Mouse (Mus musculus) heart, postnatal 36 days (tissue): Measurements from ENCODE around the gene Pfkfb3. TPM values are rescaled to one million over a fixed set of nuclear protein-coding genes. Genes with fewer than 3 reads are reported as not detected.
"Not testable (repeated sequence)": the region's sequence is repeated elsewhere in the genome, so short reads cannot be mapped to it uniquely, and the experiment has no call there.

Source experiments
- DNase-seq, 2 experiments: peaks; one replicate each; pipeline ENCODE4 v3.0.0; 2021 to 2022
- intact Hi-C: fragments of 180-260 bp; cut with DNase I; formaldehyde crosslinking; loops from one replicate; pipeline ENCODE4 v1.15.1; 2025
- total RNA-seq, 2 experiments: library from RNA; stranded (reverse); gene quantifications; 2 replicates each; pipeline ENCODE4 v1.2.3; 2021

Pfkfb3 gene
- total RNA-seq, 2 experiments from 2014 or later, result 8.1 to 10.9 TPM

DNA sequence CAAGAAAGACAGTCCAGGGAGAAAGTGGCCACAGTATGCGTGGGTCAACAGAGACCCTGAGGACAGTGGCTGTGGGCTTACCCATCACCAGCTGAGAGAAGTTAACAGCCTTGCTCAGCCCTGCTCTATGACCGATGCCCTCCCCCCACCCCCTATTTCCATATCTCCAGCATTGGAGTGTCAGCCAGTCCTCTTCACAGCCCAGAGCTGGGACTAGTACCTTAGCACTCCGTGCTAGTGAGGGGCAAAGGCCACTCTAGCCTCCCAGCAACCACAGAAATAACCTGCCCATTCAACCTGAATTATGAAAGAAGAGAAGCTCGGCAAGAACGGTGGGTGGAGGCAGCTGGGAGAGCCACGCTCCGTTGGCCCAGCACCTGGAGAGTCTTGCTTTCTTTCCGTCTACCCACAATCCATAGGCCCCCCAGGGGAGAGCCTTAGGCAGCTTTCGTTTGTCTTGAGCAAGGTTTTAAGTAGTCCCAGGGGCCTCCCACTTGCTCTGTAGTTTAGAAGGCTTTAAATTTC lies 1.5 kb downstream of the Pfkfb3 start:
- intact Hi-C loops, result no loop called here

GRCm38 (mm10) chr2:11551726-11552125 lies 2.2 kb downstream of the Pfkfb3 start:
- intact Hi-C loops, result no loop called here
- no peak for DNase-seq

More for the DNA sequence above, 1.5 kb downstream of the Pfkfb3 start:
- no peak for DNase-seq

GRCm38 (mm10) chr2:11548508-11548907 lies 5.4 kb downstream of the Pfkfb3 start:
- intact Hi-C loops, result no loop called here

DNA sequence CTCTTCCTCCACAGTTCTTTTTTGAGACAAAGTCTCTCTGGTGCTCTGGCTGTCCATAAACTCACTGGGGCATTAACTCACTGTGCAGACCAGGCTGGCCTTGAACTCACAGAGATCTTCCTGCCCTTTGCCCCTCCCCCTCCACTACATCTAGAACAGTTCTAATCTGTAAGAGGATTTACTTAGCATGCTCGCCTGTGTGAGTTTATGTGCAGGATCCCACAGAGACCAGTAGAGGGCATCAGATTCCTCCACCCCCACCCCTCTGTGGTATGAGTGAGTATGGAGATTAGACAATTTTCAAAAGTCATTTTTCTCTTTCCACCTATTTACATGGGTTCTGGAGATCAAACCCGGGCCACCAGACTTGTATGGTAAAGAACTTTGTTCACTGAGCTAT lies 6.3 kb downstream of the Pfkfb3 start:
- intact Hi-C loops, result no loop called here

More at GRCm38 (mm10) chr2:11548508-11548907, 5.4 kb downstream of the Pfkfb3 start:
- DNase-seq, result no peak

DNA sequence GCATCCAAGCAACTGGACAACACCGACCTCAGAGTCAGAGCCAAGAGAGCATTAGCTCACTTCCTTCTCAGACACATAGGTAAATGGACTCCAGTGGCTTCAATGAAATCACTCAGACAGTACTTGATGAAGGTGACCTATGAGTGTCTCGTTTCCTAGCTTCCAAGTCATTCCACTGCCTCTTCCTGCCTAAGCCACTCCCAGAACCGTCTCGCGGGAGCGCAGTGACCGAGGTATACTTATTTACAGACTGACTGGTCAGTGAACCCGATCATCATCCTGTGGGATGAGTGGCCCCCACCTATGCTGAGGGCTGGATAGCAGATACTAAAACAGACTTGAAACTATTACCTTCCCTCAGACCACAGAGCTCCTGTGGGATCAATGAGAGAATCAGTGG lies 7.8 kb downstream of the Pfkfb3 start:
- intact Hi-C loops, result no loop called here
- no peak for DNase-seq

More for the DNA sequence above, 6.3 kb downstream of the Pfkfb3 start:
- DNase-seq, result no peak

GRCm38 (mm10) chr2:11545380-11545779 lies 8.5 kb downstream of the Pfkfb3 start:
- no peak for DNase-seq
- intact Hi-C loops, result no loop called here

DNA sequence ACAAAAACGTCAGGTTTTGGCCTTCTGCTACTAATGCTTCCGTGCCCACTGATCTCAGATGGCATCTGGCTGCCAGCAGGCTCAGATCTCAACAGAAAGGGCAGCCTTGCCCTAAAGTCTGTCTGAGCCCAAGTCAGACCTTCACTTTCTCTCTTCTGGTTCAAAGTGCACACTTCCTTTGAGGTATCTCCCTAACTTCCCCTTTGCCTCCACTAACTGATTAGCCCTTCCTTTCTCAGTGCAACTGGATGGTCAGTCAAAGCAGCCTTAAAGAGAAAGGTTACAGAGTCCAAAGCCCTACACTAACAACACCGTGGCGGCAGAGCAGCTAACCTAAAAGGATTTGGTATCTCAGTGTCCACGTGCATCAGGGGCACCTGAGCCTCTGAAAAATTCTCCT lies 9.5 kb downstream of the Pfkfb3 start:
- intact Hi-C loops, result no loop called here
- no peak for DNase-seq

DNA sequence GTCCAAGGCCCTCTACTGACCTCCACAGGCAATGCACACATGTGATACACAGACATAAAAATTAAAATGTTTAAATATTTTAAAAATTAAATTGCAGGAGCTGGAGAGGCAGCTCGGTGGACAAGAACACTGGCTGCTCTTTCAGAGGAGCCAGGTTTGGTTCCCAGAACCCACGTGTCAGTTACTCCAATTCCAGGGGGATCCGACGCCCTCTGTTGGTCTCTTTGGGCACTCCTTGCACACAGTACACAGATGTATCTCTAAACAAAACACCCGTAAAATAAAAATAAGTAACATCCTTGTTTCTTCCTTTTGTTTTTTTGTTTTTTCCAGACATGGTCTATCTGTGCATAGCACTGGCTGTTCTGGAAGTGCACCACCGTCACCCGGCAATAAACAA lies 10.7 kb downstream of the Pfkfb3 start:
- intact Hi-C loops, result no loop called here
- no peak for DNase-seq

DNA sequence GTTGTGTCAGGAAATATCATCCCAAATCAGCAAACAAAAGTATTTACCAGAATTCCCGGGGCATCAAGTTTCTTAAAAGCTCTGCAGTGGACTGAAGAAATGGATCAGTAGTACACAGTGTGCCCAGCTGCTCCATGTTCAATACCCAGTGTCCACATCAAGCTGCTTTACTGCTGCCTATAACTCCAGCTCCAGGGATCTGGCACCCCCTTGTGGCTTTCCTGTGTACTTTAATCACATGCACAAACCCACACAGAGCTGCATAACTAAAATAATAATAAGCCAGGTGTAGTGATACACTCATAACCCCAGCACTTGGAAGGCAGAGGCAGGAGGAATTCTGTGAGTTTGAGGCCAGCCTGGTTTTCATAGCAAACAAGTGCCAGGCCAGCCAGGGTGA lies 11.2 kb downstream of the Pfkfb3 start:
- intact Hi-C loops, result loop anchor here (1.0 kb wide), 2 partner anchors 41 to 211 kb away; no protein-coding TSS in a partner anchor
- peak; percentile 82 to 83 for DNase-seq

- no peak for DNase-seq
- intact Hi-C loops, result loop anchor here (1.0 kb wide), 2 partner anchors 41 to 211 kb away; no protein-coding TSS in a partner anchor
Measured at GRCm38 (mm10) chr2:11542121-11542520, 11.8 kb downstream of the Pfkfb3 start.

GRCm38 (mm10) chr2:11541528-11541927 lies 12.3 kb downstream of the Pfkfb3 start:
- DNase-seq, intact Hi-C loops: not testable (repeated sequence)

DNA sequence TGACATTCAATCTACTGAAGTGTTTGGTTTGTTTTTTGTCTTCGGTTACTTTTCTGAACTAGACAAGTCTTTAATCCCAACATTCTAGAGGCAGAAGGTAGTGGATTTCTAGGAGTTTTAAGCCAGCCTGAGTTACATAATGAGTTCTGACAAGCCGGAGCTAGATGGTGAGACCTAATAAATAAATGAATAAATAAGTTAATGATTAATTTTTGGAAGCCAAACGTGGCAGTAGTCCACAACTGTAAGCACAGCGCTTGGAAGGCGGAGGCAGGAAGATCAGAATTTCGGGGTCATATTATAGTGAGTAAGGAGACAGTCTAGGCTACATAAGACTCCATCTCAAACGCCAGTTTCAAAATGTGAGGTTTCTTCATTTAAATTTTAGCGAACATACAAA lies 17.9 kb downstream of the Pfkfb3 start:
- intact Hi-C loops, result loop anchor here (2.0 kb wide), 1 partner anchor 33 kb away; no protein-coding TSS in a partner anchor
- no peak for DNase-seq

DNA sequence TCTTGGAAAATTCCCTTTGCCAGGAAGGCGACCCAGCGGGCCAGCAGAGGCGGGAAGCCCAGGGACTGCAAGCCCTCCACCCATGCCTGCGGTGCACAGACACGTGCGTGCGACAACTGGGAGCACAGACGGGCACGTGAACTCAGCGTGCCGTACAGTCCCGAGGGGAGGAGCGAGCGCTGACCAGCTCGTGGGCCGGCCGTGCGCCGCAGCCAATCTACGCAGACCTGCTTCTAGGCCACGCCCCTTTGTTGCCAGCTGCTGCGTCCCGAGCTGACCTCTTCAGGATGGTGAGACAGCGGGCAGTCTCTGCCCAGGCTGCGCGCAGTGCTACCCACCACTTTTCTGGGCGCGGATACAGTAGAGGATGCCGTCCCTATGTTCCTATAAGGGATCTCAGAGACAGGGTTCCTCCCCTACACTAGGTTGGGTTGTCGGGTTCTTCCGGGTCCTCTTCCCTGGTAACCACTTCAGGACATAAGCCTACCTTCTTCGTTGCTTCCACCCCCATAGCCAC lies 18.4 kb downstream of the Pfkfb3 start:
- intact Hi-C loops, result loop anchor here (2.0 kb wide), 1 partner anchor 33 kb away; no protein-coding TSS in a partner anchor
- peak; percentile 95 to 96 for DNase-seq

- intact Hi-C loops, result loop anchor here (2.0 kb wide), 1 partner anchor 32 kb away; no protein-coding TSS in a partner anchor
Measured at GRCm38 (mm10) chr2:11534826-11535225, 19.1 kb downstream of the Pfkfb3 start.

DNA sequence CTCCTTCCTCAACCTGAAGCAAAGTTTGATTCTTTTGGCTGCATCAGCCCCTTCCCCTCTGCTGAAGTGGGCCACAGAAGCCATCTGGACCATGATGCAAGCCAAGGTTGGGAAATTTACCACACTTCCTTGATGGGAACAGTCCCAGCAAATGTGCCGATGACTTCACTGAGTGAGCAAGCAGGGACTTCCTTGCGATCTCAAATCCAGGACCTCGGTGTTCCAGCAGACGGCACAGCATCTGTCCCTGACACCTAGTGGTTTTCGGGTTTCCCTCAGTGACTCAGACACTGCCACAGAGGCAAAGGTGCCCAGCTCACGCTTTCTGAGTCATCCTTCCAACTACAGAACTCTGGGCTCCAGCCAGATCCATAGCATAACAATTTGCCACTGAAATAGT lies 23.8 kb downstream of the Pfkfb3 start:
- intact Hi-C loops, result loop anchor here (2.0 kb wide), 1 partner anchor 17 kb away; no protein-coding TSS in a partner anchor

More at GRCm38 (mm10) chr2:11534826-11535225, 19.1 kb downstream of the Pfkfb3 start:
- peak; percentile 56 to 67 for DNase-seq

DNA sequence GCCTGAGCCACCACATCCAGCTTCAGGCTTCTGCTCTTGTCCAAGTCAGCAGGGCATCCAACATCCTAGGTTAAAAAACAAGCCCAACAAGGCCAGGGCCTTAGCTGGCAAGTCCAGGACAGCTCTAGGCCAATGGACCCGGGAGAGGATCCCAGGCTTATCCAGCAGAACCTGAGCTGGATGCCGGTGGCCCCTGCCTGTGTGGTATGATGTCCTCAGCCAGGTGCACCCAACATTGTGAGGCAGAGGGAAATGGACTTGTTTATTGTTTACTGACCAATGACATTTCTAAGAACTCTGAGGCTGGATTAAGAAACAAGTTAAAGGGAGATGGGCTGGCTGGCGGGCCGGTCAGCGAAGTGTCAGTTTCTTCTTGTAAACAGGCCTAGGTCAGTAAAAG lies 27.8 kb downstream of the Pfkfb3 start:
- intact Hi-C loops, result no loop called here
- no peak for DNase-seq

More for the DNA sequence above, 23.8 kb downstream of the Pfkfb3 start:
- peak; percentile 55 to 64 for DNase-seq

DNA sequence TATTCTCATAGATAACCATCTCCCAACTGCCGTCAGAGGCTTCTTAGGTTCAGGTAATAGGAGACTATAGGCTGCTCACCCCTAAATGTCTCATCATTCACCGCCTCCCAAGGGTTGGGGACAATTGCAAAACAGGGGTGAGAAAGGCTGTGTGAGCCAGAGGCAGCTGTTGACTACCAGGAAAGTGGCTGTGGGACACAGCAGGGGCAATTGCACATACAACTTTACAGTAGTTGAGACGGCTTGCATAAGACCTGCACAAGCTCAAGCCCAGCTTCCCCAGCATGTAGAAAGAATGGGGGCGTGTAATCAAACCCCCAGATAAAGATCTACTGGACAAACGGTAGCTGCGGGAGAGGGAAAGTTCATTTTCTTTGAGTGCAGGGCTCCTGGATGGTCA lies 29.1 kb downstream of the Pfkfb3 start:
- intact Hi-C loops, result no loop called here

DNA sequence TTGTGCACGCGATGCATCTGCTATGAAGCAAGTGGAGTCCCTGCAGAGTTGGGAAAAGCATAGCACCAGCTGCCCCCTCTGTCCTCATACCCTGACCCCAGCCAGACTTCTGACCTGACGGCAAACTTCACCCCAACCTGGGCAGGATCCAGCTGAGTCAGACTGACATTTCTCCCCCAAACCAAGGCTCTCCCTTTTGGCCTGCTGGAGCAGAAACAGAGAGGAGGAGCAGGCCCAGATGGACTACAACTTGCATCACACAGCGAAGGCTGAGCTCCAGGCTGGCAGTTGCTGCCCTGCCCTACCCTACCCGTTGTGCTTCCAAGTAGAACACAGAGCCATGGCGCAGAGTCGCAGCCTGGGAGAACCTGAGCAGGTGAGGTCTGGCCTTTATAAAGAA lies 32.1 kb downstream of the Pfkfb3 start:
- no peak for DNase-seq
- intact Hi-C loops, result no loop called here

More for the DNA sequence above, 29.1 kb downstream of the Pfkfb3 start:
- DNase-seq, result no peak

DNA sequence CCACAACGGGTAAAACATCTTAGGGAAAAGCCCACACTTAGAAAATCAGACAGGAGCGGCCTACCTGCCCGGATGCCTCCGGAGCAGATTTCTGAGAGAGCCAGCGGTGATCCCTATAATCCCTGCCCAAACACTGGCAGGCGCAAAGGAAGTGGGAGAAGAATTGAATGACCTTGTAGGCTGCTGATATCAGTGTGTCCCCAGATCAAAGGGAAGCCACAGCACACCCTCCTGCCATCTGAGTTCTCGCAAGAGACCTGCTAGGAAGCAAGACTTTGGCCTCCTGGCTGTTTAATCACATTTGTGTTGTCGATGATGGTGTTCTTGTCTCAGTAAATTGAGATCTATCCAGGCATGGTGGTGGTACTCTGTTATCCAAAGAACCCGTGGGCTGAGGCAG lies 33.1 kb downstream of the Pfkfb3 start:
- intact Hi-C loops, result no loop called here
- DNase-seq, result no peak

- no peak for DNase-seq
- intact Hi-C loops, result no loop called here
Measured at GRCm38 (mm10) chr2:11515828-11516227, 38.0 kb downstream of the Pfkfb3 start.

DNA sequence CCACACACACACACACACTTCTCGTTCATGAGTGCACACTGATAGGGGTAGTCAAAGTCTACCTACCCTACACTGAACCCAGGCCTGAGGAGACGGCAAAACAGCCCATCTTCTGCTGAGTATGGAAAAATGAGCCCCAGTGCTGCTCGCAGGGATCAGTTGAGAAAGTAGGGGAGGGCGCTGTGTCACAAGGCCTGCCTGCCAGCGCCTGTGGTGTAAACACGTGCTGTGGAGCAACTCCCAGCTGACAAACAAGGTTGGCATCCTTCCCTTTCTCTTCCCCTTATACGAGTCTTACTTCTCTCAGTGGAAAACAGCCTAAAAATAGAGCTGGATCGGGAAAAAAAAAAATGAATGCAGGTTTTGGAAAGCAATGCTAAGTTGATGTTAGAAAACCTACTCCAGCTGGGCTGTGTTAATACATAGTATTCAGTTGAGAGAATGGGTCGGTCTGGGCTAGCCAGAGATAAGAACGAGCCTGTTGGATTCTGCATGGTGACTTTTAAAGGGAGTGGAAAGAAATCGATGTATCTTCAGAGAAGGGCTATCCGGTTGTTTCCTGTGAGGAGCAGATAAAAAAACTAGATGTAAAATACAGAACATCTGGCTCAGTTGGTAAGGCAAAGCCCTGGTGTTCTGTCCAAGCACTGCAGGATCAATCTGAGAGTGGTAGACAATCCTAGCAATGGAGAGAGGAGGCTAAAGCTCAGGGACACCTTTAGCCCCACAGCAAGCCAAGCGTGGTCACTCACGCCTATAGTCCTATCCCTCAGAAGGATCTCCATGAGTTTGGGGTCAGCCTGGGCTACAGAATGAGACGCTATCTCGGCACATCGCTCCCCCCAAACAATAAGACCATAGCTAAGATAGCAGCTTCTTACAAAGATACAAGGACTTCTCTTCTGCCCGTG lies 40.6 kb downstream of the Pfkfb3 start:
- DNase-seq, result peak; percentile 65 to 73
- intact Hi-C loops, result loop anchor here (2.0 kb wide), 1 partner anchor 17 kb away; no protein-coding TSS in a partner anchor
